Mouse (Mus musculus) heart, adult 2 months (tissue): ENCODE results near the gene Wdr26.

Experiments used
- CTCF ChIP-seq: fragments of 200-600 bp; IDR thresholded peaks from 2 replicates; pipeline ENCODE4 v1.8.1; 2022; ENCODE audit warnings: antibody characterized with exemption, mild to moderate bottlenecking, moderate library complexity
- EP300 ChIP-seq: fragments of 200-500 bp; IDR thresholded peaks from 2 replicates; pipeline ENCODE4 v1.6.1; 2011; ENCODE audit warnings: low read depth, low read length, control low read depth; ENCODE audit not compliant: insufficient read depth
- POLR2A ChIP-seq: fragments of 200-500 bp; IDR thresholded peaks from 2 replicates; pipeline ENCODE4 v1.6.1; 2011; ENCODE audit warnings: mild to moderate bottlenecking, low read depth, low read length, control low read depth; ENCODE audit not compliant: insufficient read depth

DNA sequence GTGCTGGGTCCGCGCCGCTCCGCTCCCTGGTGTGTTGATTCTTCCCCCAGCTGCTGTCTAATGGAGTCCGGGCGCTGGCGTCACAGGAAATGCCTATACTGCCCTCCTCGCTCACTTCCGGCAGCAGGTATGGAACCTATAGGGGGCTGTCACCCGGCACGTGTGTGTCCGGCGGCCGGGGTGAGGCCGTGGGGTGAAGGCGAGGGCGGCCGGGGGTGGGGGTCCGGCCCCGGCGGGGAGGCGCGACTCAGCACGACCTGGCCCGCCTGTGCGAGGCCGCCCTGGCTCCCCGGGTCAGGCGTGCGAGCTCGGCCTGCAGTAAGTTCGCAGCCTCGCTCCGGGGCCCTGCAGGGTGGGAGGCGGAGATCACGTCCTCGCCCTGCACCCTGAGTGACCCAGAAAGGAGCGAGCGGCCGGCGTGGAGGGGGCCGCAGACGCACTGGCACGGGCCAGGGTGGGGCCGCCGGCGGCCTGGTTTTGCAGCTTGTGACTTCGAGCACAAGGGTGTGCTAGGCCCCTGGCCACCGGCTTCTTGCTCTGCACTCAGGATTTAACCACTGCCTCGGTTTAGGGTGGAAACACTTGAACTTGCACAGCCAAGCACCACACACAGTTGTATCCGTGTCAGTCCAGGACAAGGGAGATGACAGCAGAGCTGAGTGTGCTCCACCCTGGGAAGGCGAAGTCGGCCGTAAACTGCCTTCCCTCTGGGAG lies at the start of gene Wdr26:
- TF ChIP-seq EP300 (peak; percentile 67; the same call in 1 of the 2 replicates), CTCF (peak; percentile 42), POLR2A (peak; percentile 63)
